Comparison of ENCODE assay signal across 17 mouse cellular contexts in genomic region chr3:33993421-33994126, GRCm38 (mm10). TPM values are rescaled to one million over a fixed set of nuclear protein-coding genes. Genes with fewer than 3 reads are reported as not detected.
DNase-seq lines count a peak whose midpoint lies in the region; ATAC-seq and TF ChIP-seq lines count a peak whose summit lies in the region.
"Had no signal": no experiment of that assay in that cellular context is flagged by ENCODE, and none has a peak within 500 bp of the region (broad histone marks: within the 10 kb centered on the region; RNA-seq: fewer than 3 reads in every experiment).

No protein-coding gene starts in this region.

- peak overlapping the region; percentile 35; the same call in 1 of the 2 replicates for H3K27ac ChIP-seq in heart, embryonic 11.5 days (ENCODE audit: low read depth, low read length)
- H3K27ac ChIP-seq in hindbrain, embryonic 13.5 days: no peak overlapping the region
- H3K27ac ChIP-seq: forebrain, embryonic 12.5 days; liver, embryonic 12.5 days; midbrain, embryonic 10.5 days; neural tube, embryonic 15.5 days had no signal

- H3K4me2 ChIP-seq in heart, embryonic 11.5 days: no peak overlapping the region; the same call in 1 of the 2 replicates
- H3K4me2 ChIP-seq in hindbrain, embryonic 13.5 days: no peak overlapping the region
- H3K4me2 ChIP-seq: forebrain, embryonic 12.5 days; liver, embryonic 12.5 days; lung, embryonic 14.5 days; neural tube, embryonic 15.5 days had no signal

- no peaks in the 10 kb centered on the region for H3K36me3 ChIP-seq in E14TG2a.4 (ENCODE audit: insufficient read depth, low read length)
- no peaks in the 10 kb centered on the region for H3K36me3 ChIP-seq in heart, embryonic 11.5 days (ENCODE audit: control insufficient read depth, insufficient read depth, low read length)
- no peaks in the 10 kb centered on the region for H3K36me3 ChIP-seq in hindbrain, embryonic 13.5 days
- H3K36me3 ChIP-seq: forebrain, embryonic 12.5 days; liver, embryonic 12.5 days; midbrain, embryonic 10.5 days; neural tube, embryonic 15.5 days had no signal

- ATAC-seq in heart, embryonic 11.5 days (replicated peaks; ENCODE audit: insufficient number of reproducible peaks, low FRiP score, low TSS enrichment): no peak
- no peak for ATAC-seq in hindbrain, embryonic 13.5 days (ENCODE audit: low FRiP score)
- ATAC-seq: liver, embryonic 12.5 days had no signal

- no peaks in the 10 kb centered on the region for H3K27me3 ChIP-seq in E14TG2a.4 (ENCODE audit: insufficient read depth, low read length)
- H3K27me3 ChIP-seq in heart, embryonic 11.5 days (ENCODE audit: control insufficient read depth, insufficient read depth, low read length): no peaks in the 10 kb centered on the region
- no peaks in the 10 kb centered on the region for H3K27me3 ChIP-seq in hindbrain, embryonic 13.5 days
- H3K27me3 ChIP-seq: forebrain, embryonic 12.5 days; liver, embryonic 12.5 days; neural tube, embryonic 15.5 days had no signal

- intact Hi-C loops in heart, postnatal 14 days (cut with DNase I): no loop called here

- H3K4me1 ChIP-seq in E14TG2a.4 (replicated peaks; ENCODE audit: low read depth, low read length): peaks cover 60% of the 10 kb centered on the region
- peaks cover 14% of the 10 kb centered on the region for H3K4me1 ChIP-seq in heart, embryonic 11.5 days (ENCODE audit: control insufficient read depth, insufficient read depth, low read length)
- no peaks in the 10 kb centered on the region for H3K4me1 ChIP-seq in hindbrain, embryonic 13.5 days (replicated peaks)
- H3K4me1 ChIP-seq: forebrain, embryonic 12.5 days; liver, embryonic 12.5 days; midbrain, embryonic 10.5 days; neural tube, embryonic 15.5 days had no signal

- H3K9ac ChIP-seq in heart, embryonic 11.5 days (ENCODE audit: low read depth, low read length): no peak overlapping the region
- H3K9ac ChIP-seq in hindbrain, embryonic 13.5 days: no peak overlapping the region
- H3K9ac ChIP-seq: forebrain, embryonic 12.5 days; liver, embryonic 12.5 days; lung, embryonic 14.5 days; neural tube, embryonic 15.5 days had no signal

- 69% methylated on average over 14 of the region's 14 CpGs for WGBS in heart, embryonic 11.5 days (ENCODE audit: insufficient replicate concordance)
- 92% methylated on average over 14 of the region's 14 CpGs for WGBS in hindbrain, embryonic 13.5 days

- no peak for TF ChIP-seq CTCF in E14TG2a.4 (conservative IDR thresholded peaks at IDR 0.05; ENCODE audit: low read length)

- no peaks in the 10 kb centered on the region for H3K9me3 ChIP-seq in E14TG2a.4 (ENCODE audit: low read length)
- H3K9me3 ChIP-seq in heart, embryonic 11.5 days (replicated peaks; ENCODE audit: control insufficient read depth, low read length): no peaks in the 10 kb centered on the region
- H3K9me3 ChIP-seq in hindbrain, embryonic 13.5 days: no peaks in the 10 kb centered on the region
- H3K9me3 ChIP-seq: forebrain, embryonic 12.5 days; liver, embryonic 12.5 days; midbrain, embryonic 10.5 days; neural tube, embryonic 15.5 days had no signal

- peak; percentile 14 for DNase-seq in gastrocnemius, postnatal 10 days
- DNase-seq in heart, postnatal 14 days: peak; percentile 5 to 6
- DNase-seq in frontal cortex, postnatal 10 days (ENCODE audit: low spot score in 2 of 2): no peak
- no peak for DNase-seq in layer of hippocampus, adult 11-12 months (ENCODE audit: low spot score)
- DNase-seq: cerebellum, adult 9-10 months; embryo, embryonic 11 days; kidney, adult 9 months; lung, embryonic 14.5 days; lung, postnatal 4 days; retina, postnatal 1 day had no signal

- peak overlapping the region; percentile 30; the same call in 1 of the 2 replicates for H3K4me3 ChIP-seq in E14TG2a.4 (replicated peaks; ENCODE audit: low read length)
- no peak overlapping the region for H3K4me3 ChIP-seq in heart, embryonic 11.5 days (ENCODE audit: low read depth, low read length)
- H3K4me3 ChIP-seq in hindbrain, embryonic 13.5 days: no peak overlapping the region
- H3K4me3 ChIP-seq: forebrain, embryonic 12.5 days; liver, embryonic 12.5 days; midbrain, embryonic 10.5 days; neural tube, embryonic 15.5 days had no signal

RNA-seq across cellular contexts. Expression of gene Fxr1, which starts 26.2 kb away (rescaled TPM):
- total RNA-seq in gastrocnemius, postnatal 10 days (2021): 100 to 1,000 TPM; 419 to 429 TPM
- 83.4 and 89.2 TPM in 2 replicates for polyA plus RNA-seq in heart, embryonic 11.5 days (2014; fragmentation: Nextera tagmentation; extraction: Ambion mirVana)
- 100 to 1,000 TPM; 158 to 160 TPM for total RNA-seq in heart, postnatal 14 days (2021)
- 42.4 and 44.7 TPM in 2 replicates for polyA plus RNA-seq in hindbrain, embryonic 13.5 days (2015; fragmentation: Nextera tagmentation; extraction: Ambion mirVana)

Comparison
In these comparisons a context has a peak if more than half of its experiments do, and no peak if none do; other contexts are left out.
1. DNase-seq: peak in gastrocnemius, postnatal 10 days (single experiment) and heart, postnatal 14 days (2 of 2); none in frontal cortex, postnatal 10 days (0 of 2) and layer of hippocampus, adult 11-12 months (single experiment).